Mouse (Mus musculus) adrenal gland, postnatal 4 days (tissue): ENCODE measurements around the gene Cdh13. TPM values are rescaled to one million over a fixed set of nuclear protein-coding genes. Genes with fewer than 3 reads are reported as not detected.
"Not testable (repeated sequence)": the region's sequence is repeated elsewhere in the genome, so short reads cannot be mapped to it uniquely, and the experiment has no call there.

Experiments
- DNase-seq, 2 experiments: peaks; one replicate each; pipeline ENCODE4 v3.0.0; 2021 to 2022; ENCODE audit warnings: low spot score in 2 of 2, mixed read lengths in 2 of 2
- total RNA-seq, 2 experiments: library from RNA; stranded (reverse); gene quantifications; 2 replicates each; pipeline ENCODE4 v1.2.3; 2021

Gene Cdh13
- total RNA-seq, 2 experiments from 2014 or later = 9.0 to 11.0 TPM

GRCm38 (mm10) chr8:119304196-119304595 lies 1020.7 kb downstream of the Cdh13 start:
- no peak for DNase-seq

GRCm38 (mm10) chr8:119311412-119311811 lies 1027.9 kb downstream of the Cdh13 start:
- DNase-seq = no peak

GRCm38 (mm10) chr8:119323215-119323614 lies 1039.7 kb downstream of the Cdh13 start:
- DNase-seq = no peak

- DNase-seq = no peak
Measured at GRCm38 (mm10) chr8:119339546-119339945, 1056.0 kb downstream of the Cdh13 start.

- DNase-seq = no peak
Measured at GRCm38 (mm10) chr8:119343606-119344005, 1060.1 kb downstream of the Cdh13 start.

GRCm38 (mm10) chr8:119344190-119344856 lies 1060.8 kb downstream of the Cdh13 start, which contains the start of gene Hsbp1:
Gene Hsbp1 (plus strand): TSS chr8:119344488.
- peak; percentile 78 to 89 for DNase-seq

- DNase-seq = no peak
Measured at GRCm38 (mm10) chr8:119345029-119345682, 1061.6 kb downstream of the Cdh13 start.

GRCm38 (mm10) chr8:119345683-119346075 lies 1062.1 kb downstream of the Cdh13 start:
- DNase-seq = no peak

- DNase-seq = no peak
Measured at GRCm38 (mm10) chr8:119351647-119352046, 1068.1 kb downstream of the Cdh13 start.

- no peak for DNase-seq
Measured at GRCm38 (mm10) chr8:119352977-119353658, 1069.6 kb downstream of the Cdh13 start.

GRCm38 (mm10) chr8:119353659-119354023 lies 1070.1 kb downstream of the Cdh13 start:
- no peak for DNase-seq

GRCm38 (mm10) chr8:119356631-119357030 lies 1073.1 kb downstream of the Cdh13 start:
- not testable (repeated sequence) for DNase-seq

GRCm38 (mm10) chr8:119358175-119358574 lies 1074.6 kb downstream of the Cdh13 start:
- DNase-seq = no peak

- DNase-seq = peak; percentile 56 to 67
Measured at GRCm38 (mm10) chr8:119358836-119359235, 1075.3 kb downstream of the Cdh13 start.

GRCm38 (mm10) chr8:119360686-119361295 lies 1077.3 kb downstream of the Cdh13 start:
- no peak for DNase-seq
